ENCODE assay signal across 13 mouse cellular contexts in genomic region chr12:99337171-99337435, GRCm38 (mm10).
DNase-seq lines count a peak whose midpoint lies in the region; ATAC-seq lines count a peak whose summit lies in the region.
"Had no signal": no experiment of that assay in that cellular context is flagged by ENCODE, and none has a peak within 500 bp of the region (broad histone marks: within the 10 kb centered on the region; RNA-seq: fewer than 3 reads in every experiment).

No protein-coding gene starts in this region.

- no peak overlapping the region for H3K9ac ChIP-seq in kidney, embryonic 15.5 days
- no peak overlapping the region for H3K9ac ChIP-seq in hindbrain, embryonic 15.5 days

- no peaks in the 10 kb centered on the region for H3K27me3 ChIP-seq in kidney, embryonic 15.5 days
- H3K27me3 ChIP-seq in hindbrain, embryonic 15.5 days: no peaks in the 10 kb centered on the region

- peak; percentile 43 for ATAC-seq in kidney, embryonic 15.5 days (replicated peaks; ENCODE audit: low FRiP score)
- ATAC-seq in hindbrain, embryonic 15.5 days (ENCODE audit: low FRiP score, low read depth): no peak

- DNase-seq in cerebellum, postnatal 10 days: peak; percentile 54 to 57
- no peak for DNase-seq in cerebellum, adult 8-10 months
- no peak for DNase-seq in kidney, adult 8-10 months
- peak; percentile 51 to 62 for DNase-seq in cerebellum, postnatal 14 days
- DNase-seq in embryo, embryonic 10.5 days (ENCODE audit: low spot score): no peak
- DNase-seq in urinary bladder, postnatal 36 days (ENCODE audit: low spot score in 2 of 2): no peak
- DNase-seq: adrenal gland, postnatal 25 days; B cell, adult 2 months; gastrocnemius, postnatal 36 days; kidney, postnatal 25 days; liver had no signal

- 84% methylated on average over 3 of the region's 3 CpGs for WGBS in kidney, embryonic 15.5 days
- 93% methylated on average over 3 of the region's 3 CpGs for WGBS in hindbrain, embryonic 15.5 days

- no peaks in the 10 kb centered on the region for H3K9me3 ChIP-seq in kidney, embryonic 15.5 days (replicated peaks)
- H3K9me3 ChIP-seq in hindbrain, embryonic 15.5 days: no peaks in the 10 kb centered on the region

- no peak overlapping the region for H3K4me3 ChIP-seq in kidney, embryonic 15.5 days (replicated peaks)
- H3K4me3 ChIP-seq in hindbrain, embryonic 15.5 days: no peak overlapping the region

- peaks cover 66% of the 10 kb centered on the region for H3K4me1 ChIP-seq in kidney, embryonic 15.5 days
- peaks cover 92% of the 10 kb centered on the region for H3K4me1 ChIP-seq in hindbrain, embryonic 15.5 days (replicated peaks)

- peaks cover 7% of the 10 kb centered on the region; the same call in 1 of the 2 replicates for H3K36me3 ChIP-seq in kidney, embryonic 15.5 days
- H3K36me3 ChIP-seq in hindbrain, embryonic 15.5 days: no peaks in the 10 kb centered on the region

- H3K27ac ChIP-seq in kidney, embryonic 15.5 days: peak overlapping the region; percentile 76
- peak overlapping the region; percentile 56 for H3K27ac ChIP-seq in hindbrain, embryonic 15.5 days (replicated peaks)

- no peak overlapping the region for H3K4me2 ChIP-seq in kidney, embryonic 15.5 days
- H3K4me2 ChIP-seq in hindbrain, embryonic 15.5 days: no peak overlapping the region

Comparison
In these comparisons a context has a peak if more than half of its experiments do, and no peak if none do; other contexts are left out.
1. DNase-seq: peak in cerebellum, postnatal 10 days (2 of 2) and cerebellum, postnatal 14 days (2 of 2); none in cerebellum, adult 8-10 months (single experiment), kidney, adult 8-10 months (0 of 2), embryo, embryonic 10.5 days (single experiment) and urinary bladder, postnatal 36 days (0 of 2).